Mouse (Mus musculus) liver, adult (tissue): ENCODE results near the gene Shisa7.

Experiments used
- GATA4 ChIP-seq: IDR thresholded peaks from 2 replicates; pipeline ENCODE4 v1.6.1; 2014; ENCODE audit warnings: mild to moderate bottlenecking, low read length; ENCODE audit not compliant: insufficient replicate concordance

The Shisa7 gene

DNA sequence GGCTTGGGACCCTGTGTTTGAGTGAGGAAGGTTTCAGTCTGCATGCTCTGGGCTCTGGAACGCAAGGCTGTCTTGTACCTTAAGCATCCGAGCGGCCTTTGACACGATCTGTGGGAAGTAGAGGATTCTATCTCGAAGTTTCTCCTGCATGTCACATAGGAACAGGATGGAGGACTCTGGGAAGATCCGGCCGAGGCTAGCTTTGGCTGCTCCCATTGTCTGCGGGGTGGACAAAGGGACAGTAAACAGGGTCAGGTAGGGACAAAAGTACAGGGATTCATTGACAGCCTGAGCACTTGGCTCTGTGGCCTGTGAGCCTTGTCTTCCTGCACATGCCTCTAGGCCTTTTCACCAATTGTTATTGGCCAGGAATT, 6.8 kb upstream of the Shisa7 start:
- no peak for TF ChIP-seq GATA4

DNA sequence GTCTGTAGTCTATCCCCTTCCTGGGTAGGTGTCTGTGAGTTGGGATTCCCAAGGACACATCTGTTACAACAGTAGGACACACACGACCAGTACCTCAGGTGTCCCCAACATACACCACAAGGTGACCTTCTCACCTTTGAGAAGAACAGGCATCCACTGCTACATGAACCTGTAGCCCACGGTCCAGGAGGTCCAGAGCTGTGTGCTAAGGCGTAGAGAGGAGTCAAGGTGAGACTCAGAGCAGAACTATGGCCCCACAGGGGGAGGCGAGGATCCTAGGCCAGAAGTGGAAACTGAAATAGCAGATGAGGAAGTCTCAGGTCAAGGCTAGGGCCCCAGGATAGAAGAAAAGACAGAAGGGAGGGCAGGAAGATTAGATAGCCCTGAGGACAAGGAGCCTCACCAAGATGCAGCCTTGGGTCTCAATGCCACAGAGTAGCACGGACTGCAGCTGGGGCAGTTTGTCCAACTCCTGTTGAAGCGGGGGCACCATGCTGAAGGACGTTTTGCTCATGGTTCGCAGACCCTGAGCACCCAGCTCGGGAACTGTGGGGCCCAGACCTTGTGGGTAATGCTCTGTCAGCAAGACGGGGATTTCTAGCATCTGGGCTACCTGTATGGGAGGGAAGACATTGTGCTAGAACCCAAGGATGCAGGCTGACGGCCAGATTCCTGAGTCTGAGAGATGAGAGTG, 6.3 kb upstream of the Shisa7 start:
- no peak for TF ChIP-seq GATA4

DNA sequence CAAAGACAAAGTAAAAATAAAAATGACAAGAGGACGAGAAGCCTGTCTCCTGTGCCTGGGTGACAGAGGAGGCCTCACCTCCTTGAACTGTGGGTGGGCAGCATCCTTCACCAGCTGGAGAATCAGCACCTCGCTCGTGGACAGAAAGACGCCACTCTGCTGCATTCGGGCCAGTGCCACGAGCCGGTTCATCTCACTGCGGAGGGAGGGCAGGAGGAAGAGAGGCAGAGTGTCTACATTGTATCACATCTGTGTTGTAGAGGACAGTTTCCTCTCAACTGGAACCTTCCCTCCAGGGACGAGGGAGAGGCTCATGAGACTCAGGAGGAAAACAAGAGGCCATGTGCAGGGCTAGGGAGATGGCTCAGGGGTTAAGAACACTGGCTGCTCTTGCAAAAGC, 4.9 kb upstream of the Shisa7 start:
- TF ChIP-seq GATA4, result no peak

DNA sequence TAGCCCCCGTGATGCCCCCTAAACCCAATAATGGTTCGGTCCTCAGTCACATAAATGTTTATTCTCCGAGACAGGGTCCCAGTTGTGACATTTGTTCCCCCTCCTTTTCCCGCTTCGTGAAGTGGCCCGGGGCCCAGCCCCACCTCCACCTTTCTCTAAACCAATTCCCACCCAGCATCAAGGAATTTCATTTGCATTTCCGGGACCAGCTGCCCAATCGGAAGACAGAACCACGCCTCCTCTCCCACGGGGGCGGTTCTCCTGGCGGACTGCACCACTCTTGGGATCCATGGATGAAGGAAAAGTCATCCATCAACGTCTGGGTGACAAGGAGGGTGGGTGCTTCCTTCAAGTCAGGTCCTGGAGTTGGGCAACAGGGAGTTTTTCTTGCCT, 417 bp upstream of the Shisa7 start:
- no peak for TF ChIP-seq GATA4

DNA sequence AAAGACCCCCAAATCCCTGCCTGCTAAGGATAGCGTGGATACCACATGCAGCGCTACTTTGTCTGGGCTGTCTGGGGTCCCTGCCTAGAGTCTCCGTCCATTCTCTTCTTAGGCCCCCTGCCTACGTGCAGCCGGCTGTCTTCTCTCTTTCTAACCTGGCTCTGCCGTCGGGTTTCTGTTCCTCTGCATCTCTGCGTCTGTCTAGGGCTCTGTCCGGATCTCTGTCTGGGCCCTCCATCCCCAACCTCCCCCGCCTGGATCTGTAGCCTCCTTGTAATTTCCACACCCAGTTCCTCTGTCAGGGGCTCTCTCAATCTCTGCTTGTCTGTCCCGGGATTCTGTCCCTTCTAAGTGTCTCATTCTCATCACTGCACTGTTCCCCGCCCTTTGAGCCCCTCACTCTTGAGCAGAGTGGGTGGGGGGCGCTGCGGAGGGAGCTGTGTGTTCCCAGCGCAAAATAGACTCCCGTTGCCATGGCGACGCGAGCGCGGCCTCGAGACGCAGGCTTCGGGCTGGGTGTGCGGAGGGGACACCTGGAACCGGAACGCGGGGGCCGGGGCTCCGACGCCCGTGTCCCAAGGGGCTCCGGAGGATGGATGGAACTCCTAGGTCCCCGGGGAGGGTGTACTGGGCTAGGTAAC, 772 bp downstream of the Shisa7 start:
- no peak for TF ChIP-seq GATA4

DNA sequence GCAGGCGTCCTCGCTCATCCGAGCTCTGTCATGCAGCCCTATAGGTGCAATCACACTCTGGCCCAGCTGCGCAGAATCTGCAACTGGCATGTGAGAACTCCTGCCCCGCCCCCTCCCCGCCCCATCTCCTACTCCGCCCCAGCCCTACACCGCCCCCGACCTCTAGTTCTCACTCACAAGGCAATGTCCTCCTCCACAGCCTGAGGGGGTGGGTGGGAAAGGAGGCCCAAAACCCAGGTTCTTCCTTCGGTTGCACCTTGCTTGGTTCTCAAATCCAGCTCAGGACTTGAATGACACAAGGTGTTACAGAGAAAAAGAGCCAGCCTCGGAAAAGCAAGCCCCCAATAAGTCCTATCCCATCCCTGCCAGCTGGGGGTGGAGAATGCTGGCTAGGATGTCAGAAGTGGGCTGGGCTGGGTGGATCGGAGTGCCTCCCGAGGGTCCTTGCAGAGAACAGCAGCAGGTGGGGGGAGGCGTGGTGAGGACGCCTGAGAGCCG, 1.8 kb downstream of the Shisa7 start:
- TF ChIP-seq GATA4, result no peak

DNA sequence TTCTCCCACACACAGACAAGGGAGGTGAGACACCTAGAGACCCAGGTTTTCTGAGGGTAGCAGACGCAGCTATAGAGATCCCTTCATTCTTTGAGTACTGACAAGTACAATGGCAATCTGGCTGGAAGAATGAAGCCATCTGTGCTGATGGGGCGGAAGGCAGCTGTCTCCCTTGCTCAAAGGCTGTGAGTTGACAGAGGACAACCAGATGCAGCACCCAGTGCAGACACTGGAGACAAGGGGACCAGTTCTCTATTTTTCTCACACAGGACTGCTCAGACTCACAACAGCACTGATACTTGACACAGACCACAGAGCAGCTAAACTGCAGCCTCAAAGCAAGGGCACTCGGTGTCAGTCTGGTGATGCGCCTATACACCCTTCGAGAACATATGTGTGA, 2.4 kb downstream of the Shisa7 start:
- TF ChIP-seq GATA4, result no peak

DNA sequence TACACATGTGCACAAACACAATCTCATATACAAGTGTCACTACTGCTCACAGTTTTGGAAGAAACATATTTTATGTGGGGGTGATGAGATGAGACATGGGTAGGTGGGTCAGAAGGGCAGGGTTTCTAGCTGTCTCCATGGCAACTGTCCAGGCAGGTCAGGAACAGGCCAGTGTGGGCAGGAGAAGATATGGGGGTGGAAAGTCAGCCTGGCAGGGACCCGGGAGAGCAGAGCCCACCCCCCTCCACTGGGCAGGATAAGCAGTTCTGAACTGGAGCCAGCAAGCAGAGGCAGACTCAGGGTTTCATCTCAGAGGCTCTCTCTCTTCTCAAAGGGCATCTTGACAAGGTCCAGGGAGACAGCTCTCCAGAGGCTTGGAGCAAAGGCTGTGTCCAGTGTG, 6.9 kb downstream of the Shisa7 start:
- TF ChIP-seq GATA4, result no peak

DNA sequence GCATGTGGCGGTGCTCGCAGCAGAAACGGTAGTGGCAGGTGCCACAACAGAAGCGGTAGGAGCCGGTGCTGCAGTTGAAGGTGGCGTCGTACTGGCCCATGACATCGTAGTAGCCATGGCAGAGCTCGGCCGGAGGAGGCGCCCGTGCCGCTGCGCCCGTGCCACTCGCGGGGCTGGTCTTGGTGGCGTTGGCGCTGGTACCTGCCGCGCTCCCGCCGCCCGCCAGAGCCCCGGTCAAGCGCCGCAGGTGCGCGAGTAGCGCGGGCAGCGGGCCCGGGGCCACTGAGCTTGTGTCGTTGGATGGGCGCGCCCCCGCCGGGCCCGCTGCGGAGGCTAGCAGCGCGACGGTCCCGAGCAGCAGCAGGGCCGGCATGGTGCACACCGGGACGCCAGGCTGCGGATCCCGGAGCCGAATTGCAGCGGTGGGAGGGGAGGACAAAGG, 8.1 kb downstream of the Shisa7 start:
- no peak for TF ChIP-seq GATA4

DNA sequence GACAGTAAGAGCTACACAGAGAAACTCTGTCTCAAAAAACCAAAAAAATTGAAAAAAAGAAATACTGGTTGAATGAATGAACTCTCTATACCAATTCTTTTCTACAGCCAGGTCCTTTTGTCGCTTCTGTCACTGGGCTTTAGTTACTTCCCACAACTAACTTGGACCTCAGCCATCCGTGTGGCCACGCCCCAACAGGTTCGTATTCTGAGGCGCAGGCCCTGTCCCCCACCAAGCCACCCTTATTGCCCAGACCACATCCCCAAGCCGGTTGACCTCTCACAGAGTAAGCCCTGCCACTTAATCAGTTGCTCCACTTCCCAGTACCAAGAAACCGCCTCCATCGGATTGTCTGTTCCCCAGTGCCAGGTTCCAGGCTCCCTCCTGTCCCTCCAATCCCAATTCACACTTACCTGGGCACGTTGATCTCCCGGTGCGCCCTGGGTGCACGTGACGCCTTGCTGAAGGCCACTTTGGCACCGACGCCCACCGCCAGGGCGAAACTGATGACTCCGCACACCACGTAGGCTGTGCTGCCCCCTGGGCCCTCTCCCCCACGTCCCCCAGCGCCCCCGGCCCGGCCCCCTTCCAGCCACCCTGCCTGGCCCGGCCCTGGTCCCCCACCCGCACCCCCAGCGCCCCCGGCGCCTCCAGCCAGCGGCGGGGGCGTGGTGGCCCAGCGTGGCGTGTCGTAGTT, 8.7 kb downstream of the Shisa7 start:
- no peak for TF ChIP-seq GATA4

DNA sequence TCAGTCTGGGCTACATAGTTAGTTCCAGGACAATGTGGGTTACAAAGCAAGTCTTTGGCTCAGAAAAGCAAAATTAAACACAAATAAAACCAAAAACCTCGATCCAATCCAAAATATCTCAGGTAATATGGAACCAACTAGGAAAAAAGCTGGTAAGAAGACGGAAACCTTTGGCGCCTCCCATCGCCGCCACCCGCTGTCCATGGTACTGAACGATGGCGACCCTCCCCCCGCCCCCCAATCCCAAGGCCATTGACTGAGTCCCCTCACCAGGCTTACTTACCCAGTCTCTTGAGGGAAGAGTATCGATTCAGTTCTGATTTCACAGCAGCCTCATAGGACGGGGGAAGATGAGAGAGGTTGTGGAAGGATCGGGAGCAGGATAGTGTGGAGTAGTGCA, 14.0 kb downstream of the Shisa7 start:
- no peak for TF ChIP-seq GATA4

DNA sequence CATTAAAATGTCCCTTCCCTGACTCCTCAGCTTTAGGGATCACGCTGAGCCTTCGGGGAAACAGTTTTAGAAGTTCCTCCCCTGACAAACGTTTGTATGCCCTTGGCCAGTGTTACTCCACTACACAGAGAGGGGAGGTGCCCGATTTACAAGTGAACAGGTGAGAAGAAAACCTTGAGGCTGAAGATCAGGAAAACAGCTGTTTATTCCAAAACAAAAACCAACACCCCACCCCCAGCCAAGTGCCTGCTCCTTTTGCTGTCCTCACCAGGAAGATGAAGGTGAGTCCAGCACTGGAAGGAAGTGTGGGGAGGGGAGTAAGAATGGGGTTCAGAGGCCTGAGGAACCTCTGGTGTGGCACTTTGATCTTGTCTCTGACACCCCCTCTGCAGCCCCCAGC, 19.1 kb downstream of the Shisa7 start:
- no peak for TF ChIP-seq GATA4

DNA sequence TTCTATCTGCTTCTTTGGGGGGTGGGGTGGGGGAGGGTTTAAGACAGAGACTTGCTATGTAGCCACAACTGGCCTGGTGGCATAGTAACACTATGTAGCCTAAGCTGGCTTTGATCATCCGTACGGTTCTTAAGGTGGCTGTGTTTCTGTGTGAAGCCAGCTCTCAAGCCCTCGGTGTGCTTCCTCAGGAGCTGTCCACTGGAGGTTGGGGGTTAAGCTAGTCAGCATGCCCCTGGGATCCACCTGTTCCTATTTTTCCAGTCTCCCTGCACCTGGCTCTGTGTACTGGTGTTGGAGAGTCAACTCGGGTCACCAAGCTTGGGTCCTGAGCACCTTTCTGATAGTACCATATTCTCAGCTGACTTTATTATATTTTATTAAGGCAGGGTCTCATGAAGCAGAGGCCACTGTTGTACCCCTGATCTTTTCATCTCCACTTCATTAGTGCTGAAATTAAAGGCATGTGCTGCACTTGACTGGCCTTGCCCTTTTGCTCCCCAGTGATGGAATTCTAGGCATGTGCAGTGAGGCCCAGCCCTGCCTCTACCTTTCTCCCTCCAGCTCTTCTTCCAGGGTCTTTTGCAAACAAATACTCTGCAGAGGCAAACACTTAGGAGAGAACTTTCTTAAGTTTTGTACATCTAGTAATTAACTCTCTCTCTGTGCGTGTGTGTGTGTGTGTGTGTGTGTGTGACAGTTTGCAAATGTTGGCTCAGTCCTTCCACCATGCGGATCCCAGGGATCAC, 22.2 kb downstream of the Shisa7 start:
- no peak for TF ChIP-seq GATA4

DNA sequence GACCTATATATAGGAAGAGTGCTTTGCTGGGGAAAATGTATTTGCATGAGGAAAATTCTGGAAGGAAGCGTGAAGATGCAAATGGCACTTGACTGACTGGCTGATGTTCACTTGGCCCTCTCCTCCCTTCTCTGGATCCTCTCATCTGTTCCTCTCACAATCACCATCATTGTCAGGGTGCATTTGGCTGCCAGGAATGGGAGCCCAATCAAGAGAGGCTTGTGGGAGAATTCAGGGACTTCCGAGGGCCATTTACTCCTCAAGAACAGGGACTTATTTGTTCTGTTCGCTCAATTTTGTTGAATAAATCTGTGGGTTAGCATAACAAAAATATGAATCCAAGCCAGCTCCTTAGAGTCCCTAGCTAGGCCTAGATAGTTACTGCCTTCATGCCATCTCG, 22.8 kb downstream of the Shisa7 start:
- TF ChIP-seq GATA4, result no peak

DNA sequence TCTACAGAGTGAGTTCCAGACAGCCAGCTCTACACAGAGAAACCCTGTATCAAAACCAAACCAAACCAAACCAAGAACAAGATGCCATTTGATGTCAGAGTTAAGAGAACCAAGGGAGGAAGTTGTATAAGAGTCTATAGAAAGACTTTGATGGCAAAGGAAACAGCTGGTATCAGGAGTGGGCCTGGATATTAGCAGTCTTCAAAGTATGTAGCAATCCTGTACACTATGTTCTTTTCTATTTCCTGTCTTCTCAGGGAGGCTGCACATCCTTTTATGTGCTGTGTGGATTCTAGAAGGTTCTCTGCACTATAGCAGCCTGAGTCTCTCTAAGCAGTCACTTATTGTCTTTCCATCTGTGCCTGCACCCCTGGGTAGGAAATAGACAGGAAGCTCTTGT, 27.9 kb downstream of the Shisa7 start:
- no peak for TF ChIP-seq GATA4

DNA sequence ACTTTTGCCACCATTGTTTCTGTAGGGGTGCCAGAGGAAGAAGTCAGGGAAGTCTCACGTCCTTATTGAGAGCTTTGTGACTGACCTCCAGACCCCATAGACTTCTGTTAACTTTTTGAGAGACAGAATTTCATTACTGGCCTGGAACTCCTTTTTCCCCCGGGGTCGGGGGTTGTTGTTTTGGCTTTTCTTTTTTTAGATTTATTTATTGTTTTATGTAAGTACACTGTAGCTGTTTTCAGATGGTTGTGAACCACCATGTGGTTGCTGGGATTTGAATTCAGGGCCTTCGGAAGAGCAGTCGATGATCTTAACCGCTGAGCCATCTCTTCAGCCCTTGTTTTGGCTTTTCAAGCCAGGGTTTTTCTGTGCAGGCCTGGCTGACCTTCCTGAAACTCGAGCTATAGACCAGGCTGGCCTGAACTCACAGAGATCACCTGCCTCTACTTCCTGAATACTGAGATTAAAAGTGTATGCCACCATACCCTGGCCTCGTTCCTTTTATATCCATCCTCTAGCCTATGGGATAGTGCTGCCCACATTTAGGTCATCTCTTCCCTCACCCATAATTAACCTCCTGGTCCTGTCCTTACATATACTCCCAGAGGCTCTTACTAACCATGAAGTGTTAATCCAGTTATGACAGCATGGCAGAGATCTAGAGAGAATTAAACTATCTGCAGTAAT, 31.2 kb downstream of the Shisa7 start:
- TF ChIP-seq GATA4, result no peak
